In genomic region chr3:121428230-121428629, GRCm38 (mm10) we compare ENCODE assay signal across 8 mouse cellular contexts. TPM values are rescaled to one million over a fixed set of nuclear protein-coding genes. Genes with fewer than 3 reads are reported as not detected.
DNase-seq lines count a peak whose midpoint lies in the region; ATAC-seq lines count a peak whose summit lies in the region.

No protein-coding gene starts in this region.

- peaks cover 25% of the 10 kb centered on the region for H3K4me1 ChIP-seq in intestine, embryonic 16.5 days (ENCODE audit: control insufficient read depth, insufficient read depth, low read length)

- peak overlapping the region; percentile 78 for H3K4me3 ChIP-seq in intestine, embryonic 16.5 days (ENCODE audit: low read length)

- no peaks in the 10 kb centered on the region for H3K27me3 ChIP-seq in intestine, embryonic 16.5 days (replicated peaks; ENCODE audit: control insufficient read depth, insufficient read depth, low read length)

- H3K9ac ChIP-seq in intestine, embryonic 16.5 days (ENCODE audit: low read depth, low read length): peak overlapping the region; percentile 81

- WGBS in intestine, embryonic 16.5 days: 8% methylated on average over 8 of the region's 8 CpGs

- no peaks in the 10 kb centered on the region for H3K36me3 ChIP-seq in intestine, embryonic 16.5 days (ENCODE audit: control insufficient read depth, insufficient read depth, low read length)

- ATAC-seq in intestine, embryonic 16.5 days: no peak
- ATAC-seq in monocyte, adult 5-6 weeks (replicated peaks; ENCODE audit: insufficient number of reproducible peaks, low FRiP score, low TSS enrichment, poor library complexity, severe bottlenecking): no peak

- DNase-seq in adrenal gland, postnatal 10 days: peak; percentile 29
- DNase-seq in adrenal gland, postnatal 25 days: no peak
- DNase-seq in urinary bladder, postnatal 14 days (ENCODE audit: low spot score): peak; percentile 27
- DNase-seq in urinary bladder, postnatal 25 days (ENCODE audit: low spot score): no peak
- peak; percentile 41 for DNase-seq in lung, postnatal 36 days
- DNase-seq in urinary bladder, adult 2 months (ENCODE audit: low spot score): no peak

- H3K9me3 ChIP-seq in intestine, embryonic 16.5 days (ENCODE audit: control insufficient read depth, low read length): no peaks in the 10 kb centered on the region

- peak overlapping the region; percentile 52; the same call in 1 of the 2 replicates for H3K27ac ChIP-seq in intestine, embryonic 16.5 days (ENCODE audit: low read length)

- H3K4me2 ChIP-seq in intestine, embryonic 16.5 days (ENCODE audit: low read depth, low read length): peak overlapping the region; percentile 93

RNA-seq across cellular contexts. Expression of gene Cnn3, which starts 1.9 kb away (rescaled TPM):
- 100 to 1,000 TPM; 148 to 215 TPM for total RNA-seq in adrenal gland, postnatal 10 days (2021)
- total RNA-seq in adrenal gland, postnatal 25 days (2021): 220 and 297 TPM in 2 replicates
- polyA plus RNA-seq in intestine, embryonic 16.5 days (2015; fragmentation: Nextera tagmentation; extraction: Ambion mirVana): 334 and 375 TPM in 2 replicates
- 5.2 to 37.7 TPM (median 7.7 TPM) in 3 replicates for total RNA-seq in monocyte, adult 5-6 weeks (2017)
- 427 and 481 TPM in 2 replicates for polyA plus RNA-seq in urinary bladder, adult 2 months (2012; rRNA removed)

Comparison
In these comparisons a context has a peak if more than half of its experiments do, and no peak if none do; other contexts are left out.
1. DNase-seq: peak in adrenal gland, postnatal 10 days (single experiment), urinary bladder, postnatal 14 days (single experiment) and lung, postnatal 36 days (single experiment); none in adrenal gland, postnatal 25 days (single experiment), urinary bladder, postnatal 25 days (single experiment) and urinary bladder, adult 2 months (single experiment).